ENCODE assay signal across 24 mouse cellular contexts in genomic region chr3:51981496-51981895, GRCm38 (mm10).
DNase-seq lines count a peak whose midpoint lies in the region; ATAC-seq lines count a peak whose summit lies in the region.
"Had no signal": no experiment of that assay in that cellular context is flagged by ENCODE, and none has a peak within 500 bp of the region (broad histone marks: within the 10 kb centered on the region; RNA-seq: fewer than 3 reads in every experiment).

No protein-coding gene starts in this region.

- ATAC-seq in megakaryocyte, adult 5-6 weeks (ENCODE audit: poor library complexity, severe bottlenecking) = peak; percentile 73
- ATAC-seq in monocyte, adult 5-6 weeks (replicated peaks; ENCODE audit: insufficient number of reproducible peaks, low FRiP score, low TSS enrichment, poor library complexity, severe bottlenecking) = 0 out of 2 replicates have a peak, but pooled peaks have one; percentile 43
- ATAC-seq in intestine, embryonic 16.5 days = no peak
- ATAC-seq: activated CD4-positive, CD25-positive, alpha-beta regulatory T cell, adult 4 months; forebrain, embryonic 14.5 days; forebrain, postnatal 0 days; hindbrain, embryonic 16.5 days had no signal

- H3K4me2 ChIP-seq in intestine, embryonic 16.5 days (ENCODE audit: low read depth, low read length) = no peak overlapping the region
- H3K4me2 ChIP-seq: embryonic facial prominence, embryonic 12.5 days; embryonic facial prominence, embryonic 15.5 days; heart, embryonic 13.5 days; hindbrain, embryonic 13.5 days had no signal

- DNase-seq in lung, postnatal 36 days = peak; percentile 16
- DNase-seq in lung, postnatal 4 days = no peak
- no peak for DNase-seq in spleen, postnatal 10 days (ENCODE audit: low spot score in 2 of 2)
- no peak for DNase-seq in kidney, postnatal 25 days
- DNase-seq: adrenal gland, adult 8-10 months; adrenal gland, postnatal 25 days; cerebellum, adult 18-20 months; cerebellum, adult 9-10 months; cerebellum, postnatal 14 days; forebrain, postnatal 0 days; gastrocnemius, postnatal 25 days; heart, adult 2 months had no signal

- no peaks in the 10 kb centered on the region for H3K27me3 ChIP-seq in intestine, embryonic 16.5 days (replicated peaks; ENCODE audit: control insufficient read depth, insufficient read depth, low read length)
- H3K27me3 ChIP-seq: embryonic facial prominence, embryonic 12.5 days; embryonic facial prominence, embryonic 15.5 days; heart, embryonic 13.5 days; hindbrain, embryonic 13.5 days had no signal

- H3K4me1 ChIP-seq in intestine, embryonic 16.5 days (ENCODE audit: control insufficient read depth, insufficient read depth, low read length) = peaks cover 6% of the 10 kb centered on the region
- H3K4me1 ChIP-seq: heart, embryonic 10.5 days; heart, embryonic 13.5 days had no signal

- no peaks in the 10 kb centered on the region for H3K36me3 ChIP-seq in intestine, embryonic 16.5 days (ENCODE audit: control insufficient read depth, insufficient read depth, low read length)
- H3K36me3 ChIP-seq: embryonic facial prominence, embryonic 12.5 days; embryonic facial prominence, embryonic 15.5 days; heart, embryonic 10.5 days; heart, embryonic 13.5 days; hindbrain, embryonic 10.5 days; hindbrain, embryonic 13.5 days had no signal

- no peak overlapping the region for H3K9ac ChIP-seq in intestine, embryonic 16.5 days (ENCODE audit: low read depth, low read length)
- H3K9ac ChIP-seq: embryonic facial prominence, embryonic 12.5 days; embryonic facial prominence, embryonic 15.5 days; forebrain, postnatal 0 days; heart, embryonic 13.5 days; hindbrain, embryonic 13.5 days had no signal

- no peak overlapping the region for H3K27ac ChIP-seq in intestine, embryonic 16.5 days (ENCODE audit: low read length)
- H3K27ac ChIP-seq: embryonic facial prominence, embryonic 12.5 days; embryonic facial prominence, embryonic 15.5 days; heart, adult 2 months; heart, embryonic 10.5 days; heart, embryonic 13.5 days had no signal

- WGBS in intestine, embryonic 16.5 days = 65% methylated on average over 5 of the region's 5 CpGs

- H3K4me3 ChIP-seq in intestine, embryonic 16.5 days (ENCODE audit: low read length) = no peak overlapping the region
- H3K4me3 ChIP-seq: embryonic facial prominence, embryonic 12.5 days; embryonic facial prominence, embryonic 15.5 days; heart, adult 2 months; heart, embryonic 10.5 days; heart, embryonic 13.5 days; hindbrain, embryonic 10.5 days; hindbrain, embryonic 13.5 days had no signal

- no peaks in the 10 kb centered on the region for H3K9me3 ChIP-seq in intestine, embryonic 16.5 days (ENCODE audit: control insufficient read depth, low read length)
- H3K9me3 ChIP-seq: embryonic facial prominence, embryonic 12.5 days; embryonic facial prominence, embryonic 15.5 days; heart, embryonic 10.5 days; heart, embryonic 13.5 days; hindbrain, embryonic 10.5 days; hindbrain, embryonic 13.5 days had no signal
